Mouse (Mus musculus) cortical plate, adult 2 months (tissue): ENCODE results near the gene Naa80. TPM values are rescaled to one million over a fixed set of nuclear protein-coding genes. Genes with fewer than 3 reads are reported as not detected.
A peak's percentile ranks its signal among the peaks of the same experiment; 100 is the strongest.

Experiments used
- H3K27ac ChIP-seq: fragments of 200-500 bp; 2 replicates; pipeline ENCODE4 v1.5.1; 2012; ENCODE audit warnings: low read length, control low read depth, inconsistent platforms; ENCODE audit not compliant: insufficient read depth
- H3K4me1 ChIP-seq: fragments of 200-500 bp; 2 replicates; pipeline ENCODE4 v1.6.1; 2011; ENCODE audit warnings: low read length; ENCODE audit not compliant: control insufficient read depth, insufficient read depth
- H3K4me3 ChIP-seq: fragments of 200-500 bp; 2 replicates; pipeline ENCODE4 v1.5.1; 2011; ENCODE audit warnings: mild to moderate bottlenecking, low read length, control low read depth; ENCODE audit not compliant: insufficient read depth
- CTCF ChIP-seq: fragments of 200-500 bp; IDR thresholded peaks from 2 replicates; pipeline ENCODE4 v1.5.1; 2011; ENCODE audit warnings: mild to moderate bottlenecking, control low read depth, low read length; ENCODE audit not compliant: insufficient read depth; ENCODE audit errors: extremely low read depth
- POLR2A ChIP-seq: fragments of 200-500 bp; IDR thresholded peaks from 2 replicates; pipeline ENCODE4 v1.6.1; 2011; ENCODE audit warnings: mild to moderate bottlenecking, low read length, control low read depth; ENCODE audit not compliant: insufficient read depth; ENCODE audit errors: extremely low read depth
- polyA plus RNA-seq: library from polyadenylated mRNA; depleted of rRNA; stranded (reverse); fragments of >200 nt; gene quantifications from 2 replicates; pipeline ENCODE4 v1.2.3, GENCODE M21; 2012

The Naa80 gene
- polyA plus RNA-seq, 1 experiment = 13.8 TPM

DNA sequence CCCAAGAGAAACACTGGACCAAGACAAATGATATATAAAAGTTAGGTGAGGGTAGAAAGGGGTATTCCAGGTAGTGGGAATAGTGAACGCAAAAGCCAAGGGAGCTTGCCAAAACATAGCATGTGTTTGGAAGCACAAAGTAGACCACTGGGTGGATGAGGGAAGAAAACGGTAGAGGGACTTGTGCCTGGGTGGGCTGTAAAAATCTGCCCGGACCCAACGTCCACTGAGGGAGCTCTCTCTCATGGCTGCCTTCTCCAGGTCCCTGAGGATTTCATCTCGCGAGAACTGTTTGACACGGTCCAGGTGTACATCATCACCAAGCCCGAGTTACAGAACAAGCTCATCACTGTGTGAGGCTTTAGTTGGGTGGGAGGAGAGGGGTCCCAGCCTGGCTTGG, 36.0 kb upstream of the Naa80 start:
- Histone ChIP-seq H3K27ac (no peak overlapping the region), H3K4me1 (no peaks in the 10 kb centered on the region), H3K4me3 (peak overlapping the region; percentile 51)
- TF ChIP-seq CTCF = no peak
- no peak for TF ChIP-seq POLR2A

DNA sequence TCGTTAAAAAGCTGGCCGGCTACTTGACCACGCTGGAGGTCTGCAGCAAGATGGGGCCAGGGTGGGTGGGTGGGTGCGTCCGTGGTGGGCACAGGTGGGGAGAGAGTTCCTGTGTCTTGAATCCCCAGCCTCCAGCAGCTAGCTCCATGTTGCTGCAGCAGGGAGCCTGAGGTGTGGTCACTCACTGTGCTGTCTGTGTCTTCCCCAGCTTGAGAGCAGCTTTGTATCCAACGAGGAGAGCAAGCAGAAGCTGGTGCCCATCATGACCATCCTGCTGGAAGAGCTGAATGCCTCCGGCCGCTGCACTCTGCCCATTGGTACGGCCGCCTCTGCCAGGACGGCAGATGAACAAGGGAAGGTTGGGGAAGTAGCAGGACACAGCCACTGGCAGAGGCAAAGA, 35.4 kb upstream of the Naa80 start:
- no peak overlapping the region for H3K4me3 ChIP-seq
- TF ChIP-seq POLR2A (no peak), CTCF (no peak)
- no peaks in the 10 kb centered on the region for H3K4me1 ChIP-seq

DNA sequence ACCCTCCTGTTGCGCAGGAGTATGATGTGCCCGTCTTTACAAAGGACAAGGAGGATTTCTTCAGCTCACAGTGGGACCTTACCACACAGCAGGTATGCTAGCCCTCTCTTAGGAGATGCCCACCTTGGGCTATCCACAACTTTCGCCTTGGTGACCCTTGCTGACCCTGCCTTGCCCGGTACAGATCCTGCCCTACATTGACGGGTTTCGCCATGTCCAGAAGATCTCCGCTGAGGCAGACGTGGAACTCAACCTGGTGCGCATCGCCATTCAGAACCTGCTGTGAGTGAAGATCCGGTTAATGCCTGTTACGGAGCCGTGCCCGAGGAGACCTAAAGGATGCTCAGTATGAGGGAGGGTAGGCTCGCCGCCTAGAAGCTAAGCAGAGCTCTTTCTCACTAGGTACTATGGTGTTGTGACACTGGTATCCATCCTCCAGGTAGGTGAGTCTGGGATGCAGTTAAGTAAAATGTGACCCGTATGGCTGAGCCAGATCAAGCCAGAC, 34.4 kb upstream of the Naa80 start:
- TF ChIP-seq POLR2A (no peak), CTCF (no peak)
- H3K27ac ChIP-seq = no peak overlapping the region
- no peak overlapping the region for H3K4me3 ChIP-seq
- H3K4me1 ChIP-seq = no peaks in the 10 kb centered on the region

More for the DNA sequence above, 35.4 kb upstream of the Naa80 start:
- no peak overlapping the region for H3K27ac ChIP-seq

DNA sequence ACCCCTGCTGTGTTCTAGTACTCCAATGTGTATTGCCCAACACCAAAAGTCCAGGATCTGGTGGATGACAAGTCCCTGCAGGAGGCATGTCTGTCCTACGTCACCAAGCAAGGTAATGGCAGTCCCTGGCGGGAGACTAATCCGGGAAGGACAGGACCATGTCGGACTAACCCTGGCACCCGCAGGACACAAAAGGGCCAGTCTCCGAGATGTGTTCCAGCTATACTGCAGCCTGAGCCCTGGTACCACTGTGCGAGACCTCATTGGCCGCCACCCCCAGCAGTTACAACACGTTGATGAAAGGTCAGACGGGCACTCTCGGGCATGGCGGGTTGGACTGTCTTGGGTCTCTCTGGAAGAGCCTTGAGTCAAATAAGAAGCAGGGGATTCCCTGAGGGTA, 34.0 kb upstream of the Naa80 start:
- Histone ChIP-seq H3K4me3 (no peak overlapping the region), H3K4me1 (no peaks in the 10 kb centered on the region), H3K27ac (no peak overlapping the region)
- TF ChIP-seq CTCF (no peak), POLR2A (no peak)

DNA sequence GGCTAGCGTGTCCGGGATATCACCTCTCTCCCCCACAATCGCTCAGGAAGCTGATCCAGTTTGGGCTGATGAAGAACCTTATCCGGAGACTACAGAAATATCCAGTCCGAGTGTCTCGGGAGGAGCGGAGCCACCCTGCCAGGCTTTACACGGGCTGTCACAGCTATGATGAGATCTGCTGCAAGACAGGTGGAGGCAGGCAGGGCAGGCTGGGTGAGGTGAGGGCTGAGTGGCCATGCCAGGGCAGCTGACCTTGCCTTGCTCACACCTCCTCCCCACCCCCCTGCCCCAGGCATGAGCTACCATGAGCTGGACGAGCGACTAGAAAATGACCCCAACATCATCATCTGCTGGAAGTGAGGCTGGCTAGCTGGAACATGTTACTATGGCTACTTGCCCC, 33.5 kb upstream of the Naa80 start:
- Histone ChIP-seq H3K27ac (no peak overlapping the region), H3K4me3 (no peak overlapping the region), H3K4me1 (no peaks in the 10 kb centered on the region)
- TF ChIP-seq CTCF = no peak
- no peak for TF ChIP-seq POLR2A

DNA sequence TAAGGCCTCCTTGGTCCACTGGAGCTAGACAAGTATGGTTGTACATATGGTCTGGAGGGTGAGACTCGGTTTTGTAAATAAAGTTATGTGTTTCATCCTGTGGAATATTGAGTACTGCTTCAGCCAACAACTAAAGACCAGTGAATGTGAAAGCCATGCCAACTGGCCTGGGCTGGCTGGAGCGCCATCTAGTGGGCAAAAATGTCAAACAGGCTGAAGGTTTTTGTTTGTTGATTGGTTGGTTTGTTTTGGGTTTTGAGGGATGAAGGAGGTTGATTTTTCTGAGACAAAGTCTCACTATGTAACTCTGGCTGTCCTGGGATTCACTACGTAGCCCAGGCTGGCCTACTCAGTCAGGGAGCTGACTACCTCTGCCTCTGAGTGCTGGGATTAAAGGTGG, 33.1 kb upstream of the Naa80 start:
- Histone ChIP-seq H3K4me1 (no peaks in the 10 kb centered on the region), H3K4me3 (no peak overlapping the region), H3K27ac (no peak overlapping the region)
- TF ChIP-seq CTCF (peak; percentile 79), POLR2A (no peak)

DNA sequence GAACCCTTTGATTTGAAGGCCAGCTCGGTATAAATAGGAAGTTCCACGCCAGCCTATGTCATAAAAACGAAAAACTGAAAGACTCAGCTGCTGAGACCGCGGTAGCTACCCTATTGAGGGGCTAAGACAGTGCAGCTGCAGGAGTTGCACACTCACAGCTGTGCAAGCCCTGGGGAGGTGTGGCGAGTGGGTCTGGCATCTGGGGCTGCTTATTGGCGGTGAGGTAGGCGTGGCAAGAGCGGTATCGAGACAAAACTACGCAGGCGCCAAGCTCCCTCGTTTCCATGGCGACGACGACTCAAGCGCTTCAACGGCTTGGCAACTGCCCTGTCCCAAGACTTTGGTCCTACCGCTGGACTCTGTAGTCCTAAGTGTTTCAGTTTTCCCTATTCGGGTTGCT, 31.7 kb upstream of the Naa80 start, which contains the start of gene Zmynd10:
Gene Zmynd10 (plus strand): TSS at position 273 of the 400 bp plus-strand sequence.
- Histone ChIP-seq H3K4me3 (peak within 1 kb of the TSS; percentile 7), H3K4me1 (0 out of 2 replicates have a peak, but pooled peaks cover 1% of the 10 kb centered on the region), H3K27ac (no peak within 1 kb of the TSS)
- TF ChIP-seq POLR2A = peak; percentile 40; the same call in 1 of the 2 replicates
- no peak for TF ChIP-seq CTCF

DNA sequence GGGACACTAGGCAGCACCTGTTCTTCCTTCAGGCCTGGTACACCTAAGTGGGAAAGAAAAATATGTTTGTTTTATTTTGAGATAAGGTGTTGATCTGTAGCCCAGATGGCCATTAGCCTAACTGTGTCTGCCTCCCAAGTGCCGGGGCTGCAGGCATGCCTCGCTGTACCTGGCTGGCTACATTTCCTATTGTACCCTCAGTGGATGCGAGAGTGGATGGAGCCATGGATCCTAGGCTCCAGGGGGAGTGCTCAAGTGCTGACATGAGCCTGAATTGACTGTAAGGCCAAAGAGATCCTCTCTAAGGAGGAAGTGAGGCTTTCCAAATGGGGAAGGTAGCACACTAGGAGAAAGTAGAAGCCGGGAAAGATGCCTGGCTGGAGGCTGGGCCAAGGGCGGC, 30.7 kb upstream of the Naa80 start:
- Histone ChIP-seq H3K27ac (no peak overlapping the region), H3K4me1 (0 out of 2 replicates have a peak, but pooled peaks cover 1% of the 10 kb centered on the region), H3K4me3 (no peak overlapping the region)
- no peak for TF ChIP-seq CTCF
- no peak for TF ChIP-seq POLR2A

DNA sequence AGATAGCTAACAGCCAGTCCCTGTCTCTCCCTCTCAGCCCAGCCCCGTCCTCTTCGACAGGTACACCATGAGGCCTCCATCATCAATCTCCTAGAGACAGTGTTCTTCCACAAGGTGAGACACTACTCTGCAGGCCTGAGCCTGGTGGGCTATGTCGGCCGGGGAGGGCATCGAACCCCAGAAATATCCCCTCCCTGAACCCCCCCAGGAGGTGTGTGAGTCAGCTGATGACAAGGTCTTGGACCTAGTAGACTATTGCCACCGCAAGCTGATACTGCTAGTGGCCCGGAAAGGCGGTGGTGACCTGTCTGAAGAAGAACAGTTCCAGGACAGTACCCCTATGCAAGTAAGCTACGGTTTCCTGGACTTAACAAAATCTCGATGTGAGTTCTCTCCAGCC, 29.9 kb upstream of the Naa80 start:
- H3K27ac ChIP-seq = no peak overlapping the region
- peaks cover 1% of the 10 kb centered on the region; the same call in 1 of the 2 replicates for H3K4me1 ChIP-seq
- H3K4me3 ChIP-seq = no peak overlapping the region
- TF ChIP-seq POLR2A (no peak), CTCF (no peak)

DNA sequence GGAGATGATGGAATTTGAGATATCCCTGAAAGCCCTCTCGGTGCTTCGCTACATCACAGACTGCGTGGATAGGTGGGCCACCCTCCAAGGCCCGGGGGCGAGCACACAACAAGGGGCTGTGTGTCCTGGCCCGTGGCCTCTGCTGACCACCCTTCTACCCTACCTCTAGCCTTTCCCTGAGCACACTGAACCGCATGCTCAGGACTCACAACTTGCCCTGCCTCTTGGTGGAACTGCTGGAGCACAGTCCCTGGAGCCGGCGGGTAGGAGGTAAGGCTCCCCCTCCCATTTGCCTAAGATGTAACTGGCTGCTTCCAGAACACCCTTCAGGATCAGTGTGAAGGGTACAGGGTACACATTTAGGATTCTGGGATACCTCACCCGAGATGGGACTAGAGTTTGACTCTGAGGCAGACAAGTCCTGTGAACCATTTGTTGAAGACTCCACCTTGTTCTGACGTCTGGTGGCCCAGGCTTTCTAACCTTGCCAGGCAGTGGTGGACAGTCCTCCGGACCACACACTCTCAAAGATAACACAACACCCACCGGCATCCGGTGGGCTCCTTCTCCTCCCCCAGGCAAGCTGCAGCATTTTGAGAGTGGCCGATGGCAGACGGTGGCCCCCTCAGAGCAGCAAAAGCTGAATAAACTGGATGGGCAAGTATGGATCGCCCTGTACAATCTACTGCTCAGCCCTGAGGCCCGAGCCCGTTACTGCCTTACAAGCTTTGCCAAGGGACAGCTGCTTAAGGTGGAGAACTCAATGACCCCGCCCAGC, 29.2 kb upstream of the Naa80 start:
- H3K27ac ChIP-seq = no peak overlapping the region
- TF ChIP-seq POLR2A (no peak), CTCF (no peak)
- H3K4me3 ChIP-seq = no peak overlapping the region
- H3K4me1 ChIP-seq = peaks cover 1% of the 10 kb centered on the region; the same call in 1 of the 2 replicates
